In genomic region chr6:116618073-116618472, GRCm38 (mm10) we compare ENCODE assay signal across 24 mouse cellular contexts. TPM values are rescaled to one million over a fixed set of nuclear protein-coding genes. Genes with fewer than 3 reads are reported as not detected.
"Had no signal": no experiment of that assay in that cellular context is flagged by ENCODE, and none has a peak within 500 bp of the region (broad histone marks: within the 10 kb centered on the region; RNA-seq: fewer than 3 reads in every experiment).

No protein-coding gene starts in this region.

- H3K36me3 ChIP-seq: limb, embryonic 13.5 days; liver, embryonic 13.5 days; midbrain, embryonic 15.5 days; neural tube, embryonic 13.5 days had no signal

- H3K9ac ChIP-seq: limb, embryonic 13.5 days; liver, embryonic 13.5 days; midbrain, embryonic 15.5 days; neural tube, embryonic 13.5 days had no signal

- H3K9me3 ChIP-seq: limb, embryonic 13.5 days; liver, embryonic 13.5 days; midbrain, embryonic 15.5 days; neural tube, embryonic 13.5 days had no signal

- H3K4me2 ChIP-seq: limb, embryonic 13.5 days; liver, embryonic 13.5 days; midbrain, embryonic 11.5 days; midbrain, embryonic 15.5 days; neural tube, embryonic 13.5 days had no signal

- H3K4me3 ChIP-seq: limb, embryonic 13.5 days; liver, embryonic 13.5 days; midbrain, embryonic 15.5 days; neural tube, embryonic 13.5 days had no signal

- H3K27me3 ChIP-seq: limb, embryonic 13.5 days; liver, embryonic 13.5 days; midbrain, embryonic 15.5 days; neural tube, embryonic 13.5 days had no signal

- H3K4me1 ChIP-seq: limb, embryonic 13.5 days; midbrain, embryonic 15.5 days; neural tube, embryonic 13.5 days had no signal

- DNase-seq: kidney, adult 8-10 months; kidney, postnatal 10 days; layer of hippocampus, adult 9-11 months; layer of hippocampus, postnatal 36 days; left cerebral cortex, postnatal 4 days; liver, embryonic 13.5 days; lung, adult 18-20 months; lung, postnatal 4 days; retina, postnatal 1 day; right cerebral cortex, postnatal 4 days; spleen, adult 18-20 months; thymus, adult 2 months; thymus, postnatal 25 days had no signal

- ATAC-seq: inflammation-experienced regulatory T-cells, adult 6 months; midbrain, embryonic 15.5 days had no signal

- H3K27ac ChIP-seq: limb, embryonic 13.5 days; liver, embryonic 13.5 days; midbrain, embryonic 15.5 days; neural tube, embryonic 13.5 days had no signal

RNA-seq across cellular contexts. Expression of gene Depp1, which starts 32.3 kb away (rescaled TPM):
- polyA plus RNA-seq: inflammation-experienced regulatory T-cells, adult 6 months had no signal

RNA-seq across cellular contexts. Expression of gene Olfr215, which starts 34.1 kb away (rescaled TPM):
- total RNA-seq: layer of hippocampus, postnatal 36 days; left cerebral cortex, postnatal 10 days; left cerebral cortex, postnatal 4 days; megakaryocyte, adult 5-6 weeks had no signal
- polyA plus RNA-seq: inflammation-experienced regulatory T-cells, adult 6 months; large intestine, adult 2 months; limb, embryonic 13.5 days; liver, embryonic 13.5 days; lung, embryonic 16.5 days; midbrain, embryonic 11.5 days; midbrain, embryonic 15.5 days; neural tube, embryonic 13.5 days; stomach, embryonic 14.5 days; thymus, adult 2 months; urinary bladder, adult 2 months had no signal
